Mouse (Mus musculus) bone marrow, adult 2 months (tissue): ENCODE measurements at regions not wholly inside any gene's neighbourhood (a gene's known extent, or its start where the extent isn't known, plus 50 kb on each side); places are given as distances from the start of the nearest gene placed in this dataset.

Source experiments
- H3K27ac ChIP-seq: fragments of 200-500 bp; 2 replicates; pipeline ENCODE4 v1.5.1; 2012; ENCODE audit warnings: low read depth, mild to moderate bottlenecking, control low read depth, inconsistent platforms, low read length; ENCODE audit not compliant: control insufficient read depth, poor library complexity, insufficient read depth
- H3K4me1 ChIP-seq: fragments of 200-500 bp; 2 replicates; pipeline ENCODE4 v1.6.1; 2011; ENCODE audit warnings: low read length; ENCODE audit not compliant: control insufficient read depth, insufficient read depth
- H3K4me3 ChIP-seq: fragments of 200-500 bp; replicated peaks from 2 replicates; pipeline ENCODE3; 2011; ENCODE audit warnings: mild to moderate bottlenecking, low read depth, low read length, control low read depth; ENCODE audit not compliant: control insufficient read depth
- CTCF ChIP-seq: fragments of 200-500 bp; IDR thresholded peaks from 2 replicates; pipeline ENCODE4 v1.5.1; 2011; ENCODE audit warnings: low read length, control low read depth; ENCODE audit not compliant: control insufficient read depth, insufficient read depth
- POLR2A ChIP-seq: fragments of 200-500 bp; IDR thresholded peaks from 2 replicates; pipeline ENCODE4 v1.6.1; 2011; ENCODE audit warnings: low read depth, mild to moderate bottlenecking, control low read depth, low read length, borderline replicate concordance; ENCODE audit not compliant: control insufficient read depth
- WGBS: fragments of 180-500 bp; shearing (Covaris S2); methylation state at CpG from one replicate; pipeline ENCODE4 v1.1.7; 2018; 5-methylcytosine and 5-hydroxymethylcytosine counted together

DNA sequence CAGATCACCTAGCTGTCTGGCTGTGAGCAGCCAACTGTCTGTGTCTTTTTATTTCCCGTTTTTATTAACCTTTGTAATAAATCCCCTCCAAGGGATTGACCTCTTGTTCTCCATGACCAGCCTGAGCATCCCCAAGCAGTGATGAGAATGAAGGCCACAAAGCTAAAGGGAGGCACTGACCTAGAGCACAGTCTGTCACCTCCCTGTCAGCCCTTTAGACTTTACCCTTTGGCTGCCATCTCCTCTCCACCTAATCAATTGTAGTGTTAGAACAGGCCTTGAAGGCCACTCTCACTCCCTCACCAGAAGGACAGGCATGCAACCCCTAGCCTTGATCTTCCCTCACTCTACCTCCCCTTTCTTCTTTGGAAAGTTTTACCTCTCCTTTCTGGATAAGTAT is 394.2 kb upstream of the Map3k7 start:
- Histone ChIP-seq H3K4me1 (no peaks in the 10 kb centered on the region), H3K4me3 (no peak overlapping the region), H3K27ac (no peak overlapping the region)
- TF ChIP-seq CTCF (no peak), POLR2A (no peak)
- 79% methylated on average over 1 of the region's 1 CpGs for WGBS

GRCm38 (mm10) chr4:31576982-31577579 is 386.8 kb upstream of the Map3k7 start:
- 69% methylated on average over 4 of the region's 4 CpGs for WGBS
- TF ChIP-seq POLR2A = no peak
- no peak for TF ChIP-seq CTCF
- no peak overlapping the region for H3K4me3 ChIP-seq
- H3K27ac ChIP-seq = no peak overlapping the region
- H3K4me1 ChIP-seq = no peaks in the 10 kb centered on the region

GRCm38 (mm10) chr4:31583495-31583894 is 380.4 kb upstream of the Map3k7 start:
- Histone ChIP-seq H3K4me1 (no peaks in the 10 kb centered on the region), H3K4me3 (no peak overlapping the region), H3K27ac (no peak overlapping the region)
- TF ChIP-seq POLR2A = no peak
- no peak for TF ChIP-seq CTCF
- WGBS = 76% methylated on average over 2 of the region's 2 CpGs

GRCm38 (mm10) chr4:31584171-31584570 is 379.7 kb upstream of the Map3k7 start:
- Histone ChIP-seq H3K4me3 (no peak overlapping the region), H3K4me1 (no peaks in the 10 kb centered on the region), H3K27ac (no peak overlapping the region)
- TF ChIP-seq CTCF = no peak
- no peak for TF ChIP-seq POLR2A
- WGBS = 84% methylated on average over 3 of the region's 3 CpGs

- H3K4me1 ChIP-seq = no peaks in the 10 kb centered on the region
- H3K27ac ChIP-seq = no peak overlapping the region
- H3K4me3 ChIP-seq = no peak overlapping the region
- 81% methylated on average over 1 of the region's 1 CpGs for WGBS
- TF ChIP-seq POLR2A (no peak), CTCF (no peak)
These were observed 369.8 kb upstream of the Map3k7 start for GRCm38 (mm10) chr4:31594089-31594488.

DNA sequence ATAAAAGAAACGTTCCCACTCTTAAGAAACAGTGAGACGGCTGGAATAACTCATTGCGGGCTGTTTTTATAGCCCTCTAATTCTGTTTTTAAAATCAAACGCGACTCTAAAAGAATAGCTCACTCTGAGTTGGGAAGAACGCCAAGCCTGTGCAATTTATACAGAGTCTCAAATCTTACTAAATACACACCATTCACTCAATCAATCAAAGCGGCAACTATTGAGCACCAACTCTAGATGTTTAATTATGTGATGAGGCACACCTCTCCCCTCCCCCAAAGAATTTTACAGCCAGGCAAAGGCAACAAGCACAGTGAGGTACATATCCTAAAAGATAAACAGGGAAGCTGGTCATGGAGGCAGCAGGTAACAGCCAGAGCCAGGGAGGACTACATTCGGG is 362.4 kb upstream of the Map3k7 start:
- H3K4me1 ChIP-seq = no peaks in the 10 kb centered on the region

GRCm38 (mm10) chr4:31603776-31604175 is 360.1 kb upstream of the Map3k7 start:
- WGBS = 91% methylated on average over 2 of the region's 2 CpGs
- TF ChIP-seq CTCF = no peak
- TF ChIP-seq POLR2A = no peak

More for the DNA sequence above, 362.4 kb upstream of the Map3k7 start:
- WGBS = 75% methylated on average over 8 of the region's 8 CpGs
- Histone ChIP-seq H3K4me3 (no peak overlapping the region), H3K27ac (no peak overlapping the region)
- TF ChIP-seq CTCF (no peak), POLR2A (no peak)

DNA sequence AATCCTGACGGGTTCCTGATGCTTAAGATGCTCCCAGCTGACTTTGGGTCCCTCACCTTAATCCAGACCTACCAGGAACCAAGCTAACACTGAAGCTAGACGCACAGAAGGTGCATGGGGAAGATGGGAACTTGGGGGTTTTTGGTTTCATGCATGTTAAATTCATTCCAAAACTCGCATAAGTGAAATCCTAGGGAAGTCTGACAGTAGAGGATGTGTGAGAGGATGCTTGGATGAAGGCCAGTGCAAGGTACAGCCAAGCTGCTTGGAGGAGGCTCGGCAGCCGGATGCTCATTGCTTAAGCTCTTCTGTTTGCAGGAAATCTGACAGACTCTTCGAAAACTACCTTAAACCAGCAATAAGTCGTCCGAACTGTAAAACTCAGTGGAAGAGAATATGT is 355.1 kb upstream of the Map3k7 start:
- Histone ChIP-seq H3K27ac (no peak overlapping the region), H3K4me3 (no peak overlapping the region), H3K4me1 (no peaks in the 10 kb centered on the region)
- 75% methylated on average over 8 of the region's 8 CpGs for WGBS
- TF ChIP-seq POLR2A (no peak), CTCF (no peak)

More at GRCm38 (mm10) chr4:31603776-31604175, 360.1 kb upstream of the Map3k7 start:
- Histone ChIP-seq H3K4me3 (no peak overlapping the region), H3K27ac (no peak overlapping the region), H3K4me1 (no peaks in the 10 kb centered on the region)

DNA sequence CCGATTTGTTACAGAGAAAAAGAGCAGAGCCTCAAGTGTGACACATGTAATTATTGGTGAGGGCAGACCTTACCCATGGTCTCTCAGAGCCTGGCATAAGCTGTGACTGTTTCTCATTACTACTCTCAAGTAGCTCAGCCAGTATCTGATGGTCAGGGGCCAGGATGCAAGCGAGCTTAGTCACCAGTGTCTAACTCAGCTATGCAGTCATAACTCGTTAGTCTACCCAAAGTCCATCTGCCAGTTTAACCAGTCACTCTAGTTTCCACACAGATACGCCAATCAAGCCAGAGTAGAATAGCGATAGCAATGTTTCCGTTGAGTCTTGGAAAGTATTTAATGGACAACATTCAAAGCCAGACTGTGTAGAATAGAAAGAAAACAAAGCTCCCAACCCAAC is 354.3 kb upstream of the Map3k7 start:
- 78% methylated on average over 6 of the region's 6 CpGs for WGBS
- TF ChIP-seq CTCF (no peak), POLR2A (no peak)
- Histone ChIP-seq H3K4me1 (no peaks in the 10 kb centered on the region), H3K27ac (no peak overlapping the region), H3K4me3 (no peak overlapping the region)
